8 mouse cellular contexts compared by ENCODE assay signal in genomic region chr17:47873341-47873791, GRCm38 (mm10). TPM values are rescaled to one million over a fixed set of nuclear protein-coding genes. Genes with fewer than 3 reads are reported as not detected.
A peak's percentile ranks its signal among the peaks of the same experiment; 100 is the strongest.
DNase-seq lines count a peak whose midpoint lies in the region; ATAC-seq and TF ChIP-seq lines count a peak whose summit lies in the region.

No protein-coding gene starts in this region.

- peaks cover 61% of the 10 kb centered on the region for H3K4me1 ChIP-seq in hindbrain, embryonic 12.5 days
- peaks cover under 1% of the 10 kb centered on the region; the same call in 1 of the 2 replicates for H3K4me1 ChIP-seq in lung, postnatal 0 days (ENCODE audit: insufficient read depth, low read depth, low read length)

- peak; percentile 80 for DNase-seq in MEL-GATA-1-ER (ENCODE audit: extremely low read depth, low read depth)
- DNase-seq in cerebellum, adult 9-10 months, result peak; percentile 86
- DNase-seq in frontal cortex, postnatal 10 days (ENCODE audit: low spot score in 2 of 2), result peak; percentile 82 to 83
- peak; percentile 91 to 94 for DNase-seq in layer of hippocampus, postnatal 10 days (ENCODE audit: low spot score in 2 of 2)
- DNase-seq in lung, postnatal 0 days (ENCODE audit: low spot score), result peak; percentile 96
- peak; percentile 78 for DNase-seq in ovary, postnatal 14 days (ENCODE audit: low spot score)
- peak; percentile 91 for DNase-seq in thymus, postnatal 14 days

- H3K36me3 ChIP-seq in hindbrain, embryonic 12.5 days, result peaks cover 30% of the 10 kb centered on the region
- peaks cover 3% of the 10 kb centered on the region; the same call in 1 of the 2 replicates for H3K36me3 ChIP-seq in lung, postnatal 0 days (ENCODE audit: insufficient read depth, low read length)

- no peaks in the 10 kb centered on the region for H3K27me3 ChIP-seq in hindbrain, embryonic 12.5 days
- no peaks in the 10 kb centered on the region for H3K27me3 ChIP-seq in lung, postnatal 0 days (replicated peaks; ENCODE audit: insufficient read depth, low read length)

- TF ChIP-seq EP300 in lung, postnatal 0 days (IDR thresholded peaks at IDR 0.05), result no peak

- H3K9ac ChIP-seq in hindbrain, embryonic 12.5 days, result no peak overlapping the region
- H3K9ac ChIP-seq in lung, postnatal 0 days (replicated peaks; ENCODE audit: low read depth), result no peak overlapping the region

- H3K4me3 ChIP-seq in hindbrain, embryonic 12.5 days, result no peak overlapping the region
- H3K4me3 ChIP-seq in lung, postnatal 0 days (ENCODE audit: low read depth, low read length), result no peak overlapping the region

- H3K4me2 ChIP-seq in hindbrain, embryonic 12.5 days (replicated peaks), result peak overlapping the region; percentile 17
- H3K4me2 ChIP-seq in lung, postnatal 0 days (replicated peaks; ENCODE audit: low read depth, low read length), result peak overlapping the region; percentile 18

- 13% methylated on average over 9 of the region's 9 CpGs for WGBS in hindbrain, embryonic 12.5 days
- WGBS in lung, postnatal 0 days, result 3% methylated on average over 9 of the region's 9 CpGs

- peak overlapping the region; percentile 71 for H3K27ac ChIP-seq in hindbrain, embryonic 12.5 days
- no peak overlapping the region for H3K27ac ChIP-seq in lung, postnatal 0 days (ENCODE audit: low read length)

- H3K9me3 ChIP-seq in hindbrain, embryonic 12.5 days (replicated peaks), result no peaks in the 10 kb centered on the region
- H3K9me3 ChIP-seq in lung, postnatal 0 days (ENCODE audit: low read length), result no peaks in the 10 kb centered on the region

- peak; percentile 95 for TF ChIP-seq CTCF in lung, postnatal 0 days (IDR thresholded peaks at IDR 0.05)

- peak; percentile 9 for ATAC-seq in hindbrain, embryonic 12.5 days (ENCODE audit: low FRiP score)
- ATAC-seq in lung, postnatal 0 days, result peak; percentile 81

RNA-seq across cellular contexts. Expression of gene Mdfi, which starts 38.9 kb away (rescaled TPM):
- polyA plus RNA-seq in hindbrain, embryonic 12.5 days (2016; fragmentation: Nextera tagmentation; extraction: Ambion mirVana), result 15.0 and 20.9 TPM in 2 replicates
- total RNA-seq in layer of hippocampus, postnatal 10 days (2021), result 1 to 10 TPM; 1.3 to 2.0 TPM
- 8.3 and 9.3 TPM in 2 replicates for polyA plus RNA-seq in lung, postnatal 0 days (2015; fragmentation: Nextera tagmentation; extraction: Ambion mirVana)

RNA-seq across cellular contexts. Expression of gene Foxp4, which starts 51.1 kb away (rescaled TPM):
- polyA plus RNA-seq in hindbrain, embryonic 12.5 days (2016; fragmentation: Nextera tagmentation; extraction: Ambion mirVana), result 40.6 and 41.7 TPM in 2 replicates
- total RNA-seq in layer of hippocampus, postnatal 10 days (2021), result 10 to 100 TPM; 51.1 to 57.6 TPM
- polyA plus RNA-seq in lung, postnatal 0 days (2015; fragmentation: Nextera tagmentation; extraction: Ambion mirVana), result 10.2 and 14.3 TPM in 2 replicates
